Mouse (Mus musculus) left cerebral cortex, postnatal 4 days (tissue): ENCODE data around the gene Zbtb40. TPM values are rescaled to one million over a fixed set of nuclear protein-coding genes. Genes with fewer than 3 reads are reported as not detected.
A peak's percentile ranks its signal among the peaks of the same experiment; 100 is the strongest.

Experiments
- DNase-seq: peaks from one replicate; pipeline ENCODE4 v3.0.0-alpha.2; 2022
- intact Hi-C: fragments of 180-260 bp; cut with DNase I; formaldehyde crosslinking; loops from one replicate; pipeline ENCODE4 v1.15.1; 2025
- total RNA-seq, 2 experiments: library from RNA; stranded (reverse); gene quantifications; 2 replicates each; pipeline ENCODE4 v1.2.3; 2021

The Zbtb40 gene
- total RNA-seq, 2 experiments from 2014 or later = 8.8 to 12.7 TPM

GRCm38 (mm10) chr4:136981347-136981746, 67.3 kb downstream of the Zbtb40 start:
- intact Hi-C loops = loop anchor here (5.0 kb wide), 1 partner anchor 74 kb away; no protein-coding TSS in a partner anchor
- peak; percentile 80 for DNase-seq

- no peak for DNase-seq
- intact Hi-C loops = loop anchor here (5.0 kb wide), 1 partner anchor 74 kb away; no protein-coding TSS in a partner anchor
Observed at GRCm38 (mm10) chr4:136980921-136981320, 67.7 kb downstream of the Zbtb40 start.

GRCm38 (mm10) chr4:136977244-136977643, 71.4 kb downstream of the Zbtb40 start:
- intact Hi-C loops = loop anchor here (5.0 kb wide), 1 partner anchor 85 kb away; the partner anchor contains the start of gene C1qc
- DNase-seq = no peak

- DNase-seq = peak; percentile 65
- intact Hi-C loops = no loop called here
Observed at GRCm38 (mm10) chr4:136970939-136971338, 77.7 kb downstream of the Zbtb40 start.

GRCm38 (mm10) chr4:136969503-136970276, 78.9 kb downstream of the Zbtb40 start:
- DNase-seq = no peak
- intact Hi-C loops = no loop called here

GRCm38 (mm10) chr4:136969096-136969495, 79.5 kb downstream of the Zbtb40 start:
- intact Hi-C loops = no loop called here
- DNase-seq = no peak

GRCm38 (mm10) chr4:136967511-136967910, 81.1 kb downstream of the Zbtb40 start:
- intact Hi-C loops = no loop called here
- DNase-seq = no peak

GRCm38 (mm10) chr4:136966493-136967390, 81.9 kb downstream of the Zbtb40 start:
- intact Hi-C loops = no loop called here
- DNase-seq = peak; percentile 46

- intact Hi-C loops = no loop called here
- DNase-seq = peak; percentile 74
Observed at GRCm38 (mm10) chr4:136964990-136965421, 83.6 kb downstream of the Zbtb40 start.

- intact Hi-C loops = no loop called here
Observed at GRCm38 (mm10) chr4:136962447-136962846, 86.2 kb downstream of the Zbtb40 start.

GRCm38 (mm10) chr4:136961642-136962285, 86.8 kb downstream of the Zbtb40 start:
- intact Hi-C loops = no loop called here
- DNase-seq = no peak

More at GRCm38 (mm10) chr4:136962447-136962846, 86.2 kb downstream of the Zbtb40 start:
- no peak for DNase-seq

- intact Hi-C loops = no loop called here
- no peak for DNase-seq
Observed at GRCm38 (mm10) chr4:136960581-136960980, 88.0 kb downstream of the Zbtb40 start.

GRCm38 (mm10) chr4:136960068-136960467, 88.5 kb downstream of the Zbtb40 start:
- intact Hi-C loops = no loop called here
- DNase-seq = no peak

GRCm38 (mm10) chr4:136956751-136957446, 91.7 kb downstream of the Zbtb40 start, which contains the start of gene Epha8:
Epha8 (minus strand) TSS chr4:136956816.
- intact Hi-C loops = no loop called here
- DNase-seq = no peak

GRCm38 (mm10) chr4:136954562-136954961, 94.0 kb downstream of the Zbtb40 start:
- intact Hi-C loops = no loop called here
- DNase-seq = peak; percentile 54

GRCm38 (mm10) chr4:136949266-136949989, 99.2 kb downstream of the Zbtb40 start:
- intact Hi-C loops = no loop called here
- DNase-seq = peak; percentile 52

GRCm38 (mm10) chr4:136945397-136945796, 103.2 kb downstream of the Zbtb40 start:
- peak; percentile 81 for DNase-seq
- intact Hi-C loops = no loop called here

- intact Hi-C loops = no loop called here
Observed at GRCm38 (mm10) chr4:136944558-136945350, 103.8 kb downstream of the Zbtb40 start.

GRCm38 (mm10) chr4:136943175-136943574, 105.4 kb downstream of the Zbtb40 start:
- intact Hi-C loops = no loop called here
- DNase-seq = no peak

More at GRCm38 (mm10) chr4:136944558-136945350, 103.8 kb downstream of the Zbtb40 start:
- DNase-seq = peak; percentile 58
